16 mouse cellular contexts compared by ENCODE assay signal in genomic region chr17:43846714-43847113, GRCm38 (mm10). TPM values are rescaled to one million over a fixed set of nuclear protein-coding genes. Genes with fewer than 3 reads are reported as not detected.
DNase-seq lines count a peak whose midpoint lies in the region; ATAC-seq and TF ChIP-seq lines count a peak whose summit lies in the region.
"Had no signal": no experiment of that assay in that cellular context is flagged by ENCODE, and none has a peak within 500 bp of the region (broad histone marks: within the 10 kb centered on the region; RNA-seq: fewer than 3 reads in every experiment).

No protein-coding gene starts in this region.

- H3K27ac ChIP-seq in liver, adult 2 months (replicated peaks; ENCODE audit: insufficient read depth, low read depth, low read length) = no peak overlapping the region
- no peak overlapping the region for H3K27ac ChIP-seq in liver, embryonic 11.5 days (ENCODE audit: low read depth, low read length)
- H3K27ac ChIP-seq in cortical plate, adult 2 months (ENCODE audit: insufficient read depth, low read length) = peak overlapping the region; percentile 48; the same call in 1 of the 2 replicates
- H3K27ac ChIP-seq: intestine, embryonic 15.5 days; neural tube, embryonic 12.5 days had no signal

- ATAC-seq in liver, embryonic 11.5 days (replicated peaks; ENCODE audit: low FRiP score) = no peak
- ATAC-seq: intestine, embryonic 15.5 days had no signal

- no peak for TF ChIP-seq POLR2A in liver, adult 2 months (IDR thresholded peaks at IDR 0.05; ENCODE audit: extremely low read depth, insufficient read depth, low read length)
- no peak for TF ChIP-seq POLR2A in cortical plate, adult 2 months (IDR thresholded peaks at IDR 0.05; ENCODE audit: extremely low read depth, insufficient read depth, low read length)

- no peaks in the 10 kb centered on the region for H3K36me3 ChIP-seq in liver, adult 2 months (ENCODE audit: control insufficient read depth, insufficient read depth, low read length)
- H3K36me3 ChIP-seq in liver, embryonic 11.5 days (ENCODE audit: control insufficient read depth, insufficient read depth, low read length) = no peaks in the 10 kb centered on the region
- H3K36me3 ChIP-seq: G1E; intestine, embryonic 15.5 days; neural tube, embryonic 12.5 days had no signal

- H3K4me1 ChIP-seq in liver, adult 2 months (ENCODE audit: control insufficient read depth, insufficient read depth, low read length) = no peaks in the 10 kb centered on the region
- H3K4me1 ChIP-seq in liver, embryonic 11.5 days (replicated peaks; ENCODE audit: control insufficient read depth, insufficient read depth, low read length) = no peaks in the 10 kb centered on the region
- peaks cover 7% of the 10 kb centered on the region; the same call in 1 of the 2 replicates for H3K4me1 ChIP-seq in cortical plate, adult 2 months (ENCODE audit: control insufficient read depth, insufficient read depth, low read length)
- H3K4me1 ChIP-seq: intestine, embryonic 15.5 days; neural tube, embryonic 12.5 days had no signal

- peak; percentile 50 to 51 for DNase-seq in heart, adult 18-20 months
- DNase-seq in heart, postnatal 14 days = no peak
- peak; percentile 59 for DNase-seq in liver, adult 2 months (ENCODE audit: extremely low read depth, low read depth, low spot score)
- no peak for DNase-seq in liver, embryonic 11.5 days (ENCODE audit: low spot score)
- DNase-seq in skeletal muscle tissue, adult 2 months (ENCODE audit: low read depth, low spot score) = peak; percentile 66
- DNase-seq in left cerebral cortex, adult 18-20 months (ENCODE audit: low spot score in 2 of 2) = no peak
- no peak for DNase-seq in cerebellum, postnatal 25 days
- DNase-seq: cerebellum, postnatal 10 days; kidney, postnatal 25 days; layer of hippocampus, postnatal 36 days; right cerebral cortex, postnatal 25 days had no signal

- 0 out of 2 replicates have a peak, but pooled peaks cover 2% of the 10 kb centered on the region for H3K27me3 ChIP-seq in liver, adult 2 months (ENCODE audit: control insufficient read depth, insufficient read depth, low read length)
- H3K27me3 ChIP-seq in liver, embryonic 11.5 days (replicated peaks; ENCODE audit: control insufficient read depth, insufficient read depth, low read length) = no peaks in the 10 kb centered on the region
- H3K27me3 ChIP-seq: intestine, embryonic 15.5 days; neural tube, embryonic 12.5 days had no signal

- no peaks in the 10 kb centered on the region for H3K79me2 ChIP-seq in liver, adult 2 months (ENCODE audit: control insufficient read depth, insufficient read depth, low read length)

- H3K9ac ChIP-seq in liver, adult 2 months (ENCODE audit: low read depth, low read length) = no peak overlapping the region
- H3K9ac ChIP-seq in liver, embryonic 11.5 days (ENCODE audit: low read depth, low read length) = no peak overlapping the region
- H3K9ac ChIP-seq: intestine, embryonic 15.5 days; neural tube, embryonic 12.5 days had no signal

- intact Hi-C loops in heart, postnatal 14 days (cut with DNase I) = no loop called here

- TF ChIP-seq CTCF in liver, adult 2 months (IDR thresholded peaks at IDR 0.05; ENCODE audit: low read depth, low read length) = no peak
- no peak for TF ChIP-seq CTCF in cortical plate, adult 2 months (IDR thresholded peaks at IDR 0.05; ENCODE audit: extremely low read depth, insufficient read depth, low read length)

- H3K9me3 ChIP-seq in liver, embryonic 11.5 days (ENCODE audit: control insufficient read depth, low read length) = no peaks in the 10 kb centered on the region
- H3K9me3 ChIP-seq: intestine, embryonic 15.5 days; neural tube, embryonic 12.5 days had no signal

- no peak overlapping the region for H3K4me3 ChIP-seq in liver, adult 2 months (ENCODE audit: insufficient read depth, low read depth, low read length)
- H3K4me3 ChIP-seq in liver, embryonic 11.5 days (ENCODE audit: low read depth, low read length) = no peak overlapping the region
- H3K4me3 ChIP-seq in cortical plate, adult 2 months (ENCODE audit: insufficient read depth, low read length) = no peak overlapping the region
- H3K4me3 ChIP-seq: intestine, embryonic 15.5 days; neural tube, embryonic 12.5 days had no signal

- no peak overlapping the region for H3K4me2 ChIP-seq in liver, embryonic 11.5 days
- H3K4me2 ChIP-seq: intestine, embryonic 15.5 days; neural tube, embryonic 12.5 days had no signal

- 5% methylated on average over 2 of the region's 2 CpGs for WGBS in liver, adult 2 months
- WGBS in liver, embryonic 11.5 days = 85% methylated on average over 2 of the region's 2 CpGs

RNA-seq across cellular contexts. Expression of gene Rcan2, which starts 45.6 kb away (rescaled TPM):
- 100 to 1,000 TPM; 369 to 400 TPM for total RNA-seq in heart, adult 18-20 months (2021)
- total RNA-seq in heart, postnatal 14 days (2021) = 100 to 1,000 TPM; 269 TPM
- total RNA-seq in liver, adult 2 months (2014; rRNA removed) = 3.1 and 4.0 TPM in 2 replicates
- 1.4 and 6.3 TPM in 2 replicates for polyA plus RNA-seq in liver, adult 2 months (2012; rRNA removed)
- 2.8 and 3.4 TPM in 2 replicates for polyA plus RNA-seq in liver, embryonic 11.5 days (2014; fragmentation: Nextera tagmentation; extraction: Ambion mirVana)
- polyA plus RNA-seq in cortical plate, adult 2 months (2012; rRNA removed) = 167 and 194 TPM in 2 replicates
- 100 to 1,000 TPM; 185 to 214 TPM for total RNA-seq in left cerebral cortex, adult 18-20 months (2021)
- total RNA-seq: megakaryocyte-erythroid progenitor cell, adult 5-6 weeks had no signal
- polyA plus RNA-seq: G1E had no signal

Comparison
In these comparisons a context has a peak if more than half of its experiments do, and no peak if none do; other contexts are left out.
1. DNase-seq: peak in heart, adult 18-20 months (2 of 2), liver, adult 2 months (single experiment) and skeletal muscle tissue, adult 2 months (single experiment); none in heart, postnatal 14 days (0 of 2), liver, embryonic 11.5 days (single experiment), left cerebral cortex, adult 18-20 months (0 of 2) and cerebellum, postnatal 25 days (0 of 2).
2. RNA of gene Rcan2, which starts 45.6 kb away (total RNA-seq): 369 to 400 TPM in heart, adult 18-20 months, 269 TPM in heart, postnatal 14 days and 185 to 214 TPM in left cerebral cortex, adult 18-20 months; 3.1 to 4.0 TPM in liver, adult 2 months; every median in the first group is over 10 times any median in the second.